ENCODE assay signal across 16 mouse cellular contexts in the genomic region with DNA sequence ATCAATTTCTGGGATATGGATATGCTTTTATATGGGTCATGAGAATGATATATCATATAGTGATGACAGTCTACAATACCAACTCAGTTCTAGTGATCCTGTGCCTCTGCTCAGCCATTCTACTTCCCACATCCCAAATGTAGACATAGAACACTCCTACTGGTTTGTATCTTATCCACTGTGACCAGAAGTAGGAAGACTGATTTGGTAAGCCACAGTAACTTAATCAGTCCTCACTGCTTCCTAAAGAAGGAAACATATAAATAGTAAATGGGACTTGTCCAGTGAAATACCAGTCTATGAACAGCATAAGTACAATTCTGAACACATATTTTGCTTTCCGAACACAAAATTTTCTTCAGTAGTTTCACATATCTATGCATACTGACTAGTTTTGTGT.
"Had no signal": no experiment of that assay in that cellular context is flagged by ENCODE, and none has a peak within 500 bp of the region (broad histone marks: within the 10 kb centered on the region; RNA-seq: fewer than 3 reads in every experiment).

No protein-coding gene starts in this region.

- DNase-seq: retina, postnatal 1 day; right cerebral cortex, adult 18-20 months; right cerebral cortex, postnatal 14 days; right cerebral cortex, postnatal 25 days; right cerebral cortex, postnatal 4 days; spleen, adult 18-20 months; thymus, adult 18-20 months; thymus, adult 2 months; thymus, postnatal 14 days; thymus, postnatal 25 days; thymus, postnatal 36 days; thymus, postnatal 4 days had no signal

- H3K36me3 ChIP-seq: stomach, embryonic 15.5 days had no signal

- H3K4me1 ChIP-seq: neural tube, embryonic 13.5 days; neural tube, embryonic 15.5 days; stomach, embryonic 15.5 days had no signal

- H3K27me3 ChIP-seq: neural tube, embryonic 13.5 days; neural tube, embryonic 15.5 days; stomach, embryonic 15.5 days had no signal

- H3K9ac ChIP-seq: neural tube, embryonic 13.5 days; neural tube, embryonic 15.5 days; stomach, embryonic 15.5 days had no signal

- H3K27ac ChIP-seq: neural tube, embryonic 13.5 days; neural tube, embryonic 15.5 days; stomach, embryonic 15.5 days; stomach, postnatal 0 days had no signal

- H3K9me3 ChIP-seq: neural tube, embryonic 13.5 days; neural tube, embryonic 15.5 days; stomach, embryonic 15.5 days had no signal

- H3K4me3 ChIP-seq: neural tube, embryonic 13.5 days; neural tube, embryonic 15.5 days; stomach, embryonic 15.5 days had no signal
